Mouse (Mus musculus): ENCODE measurements around the gene Cntnap5a. TPM values are rescaled to one million over a fixed set of nuclear protein-coding genes. Genes with fewer than 3 reads are reported as not detected.
"Not testable (repeated sequence)": the region's sequence is repeated elsewhere in the genome, so short reads cannot be mapped to it uniquely, and the experiment has no call there.

Gene Cntnap5a
- polyA plus RNA-seq, 1 experiment = not detected

DNA sequence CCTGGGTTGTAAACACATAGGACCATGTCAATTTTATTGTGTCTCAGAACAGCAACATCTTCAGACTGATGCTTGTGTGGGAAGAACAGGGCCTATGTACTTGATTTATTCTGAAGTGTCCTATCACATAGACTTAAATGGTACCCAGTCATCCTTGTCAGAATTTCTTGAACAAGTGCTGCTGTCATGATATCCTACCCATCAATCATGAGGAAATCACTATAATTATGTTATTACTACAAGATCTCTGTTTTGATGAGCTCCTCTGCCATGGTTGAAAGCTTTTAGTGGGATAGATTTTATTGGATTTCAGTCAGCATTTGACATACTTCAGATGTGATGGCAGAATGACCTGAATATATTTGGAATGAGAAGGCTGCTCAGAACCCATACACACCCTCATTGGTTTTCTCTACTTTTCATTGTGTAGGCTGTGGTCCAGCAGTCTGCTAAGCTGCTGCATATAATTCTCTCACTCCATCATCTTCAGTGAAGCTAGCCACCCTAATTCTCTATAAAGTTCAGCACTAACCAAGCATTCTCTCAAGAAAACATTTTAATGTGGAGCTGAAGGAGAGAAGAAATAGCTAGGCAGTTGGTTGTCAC, 465.3 kb downstream of the Cntnap5a start:
- no peak for TF ChIP-seq GATA1 (IDR thresholded peaks at IDR 0.05; ENCODE audit: borderline replicate concordance, low read length)
- no peak for TF ChIP-seq FLI1 (IDR thresholded peaks at IDR 0.05; ENCODE audit: low read length)
- H3K27me3 ChIP-seq (replicated peaks) = no peaks in the 10 kb centered on the region
- no peak overlapping the region for H3K4me3 ChIP-seq (replicated peaks)
- no peaks in the 10 kb centered on the region for H3K4me1 ChIP-seq
- H3K36me3 ChIP-seq (replicated peaks; ENCODE audit: low read length) = no peaks in the 10 kb centered on the region
- H3K9me3 ChIP-seq = no peaks in the 10 kb centered on the region

GRCm38 (mm10) chr1:116184471-116184870, 499.9 kb downstream of the Cntnap5a start:
- no peak overlapping the region for H3K4me3 ChIP-seq (replicated peaks)
- H3K27me3 ChIP-seq (replicated peaks) = no peaks in the 10 kb centered on the region
- no peaks in the 10 kb centered on the region for H3K36me3 ChIP-seq (replicated peaks; ENCODE audit: low read length)
- no peak for TF ChIP-seq FLI1 (IDR thresholded peaks at IDR 0.05; ENCODE audit: low read length)
- no peak for TF ChIP-seq GATA1 (IDR thresholded peaks at IDR 0.05; ENCODE audit: borderline replicate concordance, low read length)
- no peaks in the 10 kb centered on the region for H3K9me3 ChIP-seq
- no peaks in the 10 kb centered on the region for H3K4me1 ChIP-seq

GRCm38 (mm10) chr1:116188142-116188541, 503.6 kb downstream of the Cntnap5a start:
- H3K27me3 ChIP-seq (replicated peaks); H3K4me3 ChIP-seq (replicated peaks); H3K4me1 ChIP-seq; H3K9me3 ChIP-seq; H3K36me3 ChIP-seq (replicated peaks; ENCODE audit: low read length): not testable (repeated sequence)

GRCm38 (mm10) chr1:116192299-116192698, 507.7 kb downstream of the Cntnap5a start:
- Histone ChIP-seq H3K4me3 (replicated peaks) (no peak overlapping the region), H3K27me3 (replicated peaks) (no peaks in the 10 kb centered on the region), H3K36me3 (replicated peaks; ENCODE audit: low read length) (no peaks in the 10 kb centered on the region), H3K9me3 (no peaks in the 10 kb centered on the region), H3K4me1 (no peaks in the 10 kb centered on the region)
- TF ChIP-seq FLI1 (IDR thresholded peaks at IDR 0.05; ENCODE audit: low read length) (no peak), GATA1 (IDR thresholded peaks at IDR 0.05; ENCODE audit: borderline replicate concordance, low read length) (no peak)

GRCm38 (mm10) chr1:116216883-116217282, 532.3 kb downstream of the Cntnap5a start:
- H3K4me3 ChIP-seq (replicated peaks) = no peak overlapping the region
- no peaks in the 10 kb centered on the region for H3K36me3 ChIP-seq (replicated peaks; ENCODE audit: low read length)

GRCm38 (mm10) chr1:116240538-116240937, 556.0 kb downstream of the Cntnap5a start:
- Histone ChIP-seq H3K4me3 (replicated peaks) (no peak overlapping the region), H3K9me3 (no peaks in the 10 kb centered on the region), H3K27me3 (replicated peaks) (no peaks in the 10 kb centered on the region), H3K4me1 (no peaks in the 10 kb centered on the region), H3K36me3 (replicated peaks; ENCODE audit: low read length) (no peaks in the 10 kb centered on the region)
- TF ChIP-seq GATA1 (IDR thresholded peaks at IDR 0.05; ENCODE audit: borderline replicate concordance, low read length) (no peak), FLI1 (IDR thresholded peaks at IDR 0.05; ENCODE audit: low read length) (no peak)

More at GRCm38 (mm10) chr1:116216883-116217282, 532.3 kb downstream of the Cntnap5a start:
- H3K9me3 ChIP-seq = no peaks in the 10 kb centered on the region
- TF ChIP-seq GATA1 (IDR thresholded peaks at IDR 0.05; ENCODE audit: borderline replicate concordance, low read length) = no peak
- TF ChIP-seq FLI1 (IDR thresholded peaks at IDR 0.05; ENCODE audit: low read length) = no peak
- no peaks in the 10 kb centered on the region for H3K27me3 ChIP-seq (replicated peaks)
- H3K4me1 ChIP-seq = no peaks in the 10 kb centered on the region

- no peaks in the 10 kb centered on the region for H3K36me3 ChIP-seq (replicated peaks; ENCODE audit: low read length)
- TF ChIP-seq GATA1 (IDR thresholded peaks at IDR 0.05; ENCODE audit: borderline replicate concordance, low read length) (no peak), FLI1 (IDR thresholded peaks at IDR 0.05; ENCODE audit: low read length) (no peak)
Measured at GRCm38 (mm10) chr1:116243856-116244255, 559.3 kb downstream of the Cntnap5a start.

DNA sequence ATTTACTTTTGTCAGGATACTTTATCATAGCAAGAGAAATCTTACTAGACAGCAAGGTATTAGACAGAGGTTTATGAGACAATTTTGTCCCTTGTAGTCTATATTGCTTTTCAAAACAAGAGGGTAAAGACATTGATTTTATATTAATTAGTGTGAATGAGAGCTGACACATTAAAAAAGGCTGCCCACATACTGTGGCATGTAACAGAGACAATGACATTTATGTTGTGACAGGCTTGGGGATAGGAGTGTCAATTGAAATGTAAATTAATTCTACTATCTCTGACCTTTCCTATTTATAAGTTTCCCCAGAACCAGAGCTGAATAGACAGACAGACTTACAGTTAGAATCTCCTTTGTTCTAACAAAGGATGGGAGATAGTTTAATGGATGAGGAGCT, 596.6 kb downstream of the Cntnap5a start:
- Histone ChIP-seq H3K9me3 (0 out of 2 replicates have a peak, but pooled peaks cover 3% of the 10 kb centered on the region), H3K36me3 (replicated peaks; ENCODE audit: low read length) (no peaks in the 10 kb centered on the region), H3K27me3 (replicated peaks) (no peaks in the 10 kb centered on the region), H3K4me3 (replicated peaks) (no peak overlapping the region), H3K4me1 (no peaks in the 10 kb centered on the region)
- TF ChIP-seq GATA1 (IDR thresholded peaks at IDR 0.05; ENCODE audit: borderline replicate concordance, low read length) (no peak), FLI1 (IDR thresholded peaks at IDR 0.05; ENCODE audit: low read length) (no peak)

More at GRCm38 (mm10) chr1:116243856-116244255, 559.3 kb downstream of the Cntnap5a start:
- Histone ChIP-seq H3K4me3 (replicated peaks) (no peak overlapping the region), H3K27me3 (replicated peaks) (no peaks in the 10 kb centered on the region), H3K4me1 (no peaks in the 10 kb centered on the region), H3K9me3 (no peaks in the 10 kb centered on the region)

- no peaks in the 10 kb centered on the region for H3K27me3 ChIP-seq (replicated peaks)
- no peaks in the 10 kb centered on the region for H3K4me1 ChIP-seq
- no peaks in the 10 kb centered on the region for H3K36me3 ChIP-seq (replicated peaks; ENCODE audit: low read length)
- no peak overlapping the region for H3K4me3 ChIP-seq (replicated peaks)
- TF ChIP-seq GATA1 (IDR thresholded peaks at IDR 0.05; ENCODE audit: borderline replicate concordance, low read length) (no peak), FLI1 (IDR thresholded peaks at IDR 0.05; ENCODE audit: low read length) (no peak)
- no peaks in the 10 kb centered on the region for H3K9me3 ChIP-seq
Measured at GRCm38 (mm10) chr1:116283968-116284367, 599.4 kb downstream of the Cntnap5a start.

DNA sequence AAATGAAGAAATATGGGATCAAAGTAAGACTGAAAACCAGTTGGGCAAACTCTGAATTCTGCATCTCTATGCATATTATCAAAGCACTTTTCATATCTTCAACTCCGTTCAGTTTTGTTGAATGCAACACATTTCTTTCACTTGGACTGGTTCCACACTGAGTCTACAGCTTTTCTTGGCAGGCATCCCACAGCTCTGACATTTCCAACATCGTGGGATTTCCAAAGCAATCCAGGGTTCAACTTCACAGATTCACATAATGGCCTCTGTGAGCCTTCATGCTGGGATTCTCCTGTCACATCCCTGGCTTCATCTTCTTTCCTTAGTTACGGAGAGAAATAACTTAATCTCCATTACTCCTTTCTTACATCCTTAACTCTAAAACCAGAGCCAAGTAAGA, 622.0 kb downstream of the Cntnap5a start:
- TF ChIP-seq GATA1 (IDR thresholded peaks at IDR 0.05; ENCODE audit: borderline replicate concordance, low read length) = no peak
- TF ChIP-seq FLI1 (IDR thresholded peaks at IDR 0.05; ENCODE audit: low read length) = no peak
- Histone ChIP-seq H3K9me3 (no peaks in the 10 kb centered on the region), H3K27me3 (replicated peaks) (no peaks in the 10 kb centered on the region), H3K4me3 (replicated peaks) (no peak overlapping the region), H3K4me1 (no peaks in the 10 kb centered on the region), H3K36me3 (replicated peaks; ENCODE audit: low read length) (no peaks in the 10 kb centered on the region)

DNA sequence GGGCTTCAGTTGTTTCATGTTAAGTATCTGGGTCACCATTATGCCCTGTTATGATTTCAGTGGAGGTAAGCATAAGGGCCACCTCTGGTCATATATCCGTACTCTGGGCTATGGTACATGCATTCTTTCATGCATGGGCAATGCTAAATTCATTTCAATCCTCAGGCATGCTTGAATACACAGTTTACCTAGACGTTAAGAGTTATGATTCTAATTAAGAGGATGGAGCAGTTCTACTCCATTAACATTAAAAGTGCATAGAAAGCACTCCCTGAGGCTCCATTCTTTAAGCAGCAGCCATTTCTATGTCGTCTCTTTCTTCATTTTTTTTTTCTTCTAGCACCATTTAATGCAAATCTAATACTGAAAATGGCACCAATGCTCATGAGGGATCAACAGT, 627.0 kb downstream of the Cntnap5a start:
- Histone ChIP-seq H3K4me1 (no peaks in the 10 kb centered on the region), H3K36me3 (replicated peaks; ENCODE audit: low read length) (no peaks in the 10 kb centered on the region), H3K9me3 (no peaks in the 10 kb centered on the region), H3K4me3 (replicated peaks) (no peak overlapping the region), H3K27me3 (replicated peaks) (no peaks in the 10 kb centered on the region)
- TF ChIP-seq FLI1 (IDR thresholded peaks at IDR 0.05; ENCODE audit: low read length) (no peak), GATA1 (IDR thresholded peaks at IDR 0.05; ENCODE audit: borderline replicate concordance, low read length) (no peak)

Measured in megakaryocyte, embryonic 14.5 days (primary cell).